Mouse (Mus musculus): ENCODE measurements around the gene Rab34. TPM values are rescaled to one million over a fixed set of nuclear protein-coding genes. Genes with fewer than 3 reads are reported as not detected.

Gene Rab34
- polyA plus RNA-seq, 1 experiment: 10.8 TPM

GRCm38 (mm10) chr11:78195101-78195863, 7.1 kb downstream of the Rab34 start:
- 76% methylated on average over 23 of the region's 23 CpGs for WGBS
- peak overlapping the region; percentile 55 for H3K4me3 ChIP-seq (ENCODE audit: extremely low read depth, insufficient read depth, insufficient read length)
- peaks cover 4% of the 10 kb centered on the region; the same call in 1 of the 2 replicates for H3K4me1 ChIP-seq (ENCODE audit: control insufficient read depth, insufficient read depth, insufficient read length)
- TF ChIP-seq CTCF (IDR thresholded peaks at IDR 0.05; ENCODE audit: extremely low read depth, insufficient read depth, insufficient read length, insufficient replicate concordance) (no peak), POLR2A (IDR thresholded peaks at IDR 0.05; ENCODE audit: low read depth, low read length) (no peak)
- DNase-seq (ENCODE audit: low read depth in 1 of 2, low spot score in 2 of 2): no peak
- H3K36me3 ChIP-seq (ENCODE audit: control insufficient read depth, insufficient read depth, low read length): no peaks in the 10 kb centered on the region
- no peaks in the 10 kb centered on the region for H3K27me3 ChIP-seq (ENCODE audit: control insufficient read depth, insufficient read depth, low read length)
- H3K27ac ChIP-seq (ENCODE audit: insufficient read depth, low read length): peak overlapping the region; percentile 28; the same call in 1 of the 2 replicates

DNA sequence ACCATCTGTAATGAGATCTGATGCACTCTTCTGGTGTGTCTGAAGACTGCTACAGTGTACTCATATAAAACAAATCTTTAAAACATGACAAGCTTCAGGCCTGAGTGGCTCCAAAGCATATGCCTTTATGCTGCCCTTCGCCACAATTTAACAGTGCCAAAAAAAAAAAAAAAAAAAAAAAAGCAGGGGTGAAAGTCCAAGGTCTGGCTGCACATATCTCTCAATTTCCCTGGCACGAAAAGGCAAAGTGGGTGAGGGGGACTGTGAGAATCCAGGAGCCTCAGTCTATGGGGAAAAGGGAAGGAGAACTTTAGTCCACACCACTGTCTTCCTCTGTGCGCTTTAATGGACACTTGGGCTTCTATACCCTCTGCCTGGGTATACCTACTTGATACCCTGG, 14.1 kb downstream of the Rab34 start:
- WGBS: 87% methylated on average over 3 of the region's 3 CpGs
- no peak for DNase-seq (ENCODE audit: low read depth in 1 of 2, low spot score in 2 of 2)
- H3K4me3 ChIP-seq (ENCODE audit: extremely low read depth, insufficient read depth, insufficient read length): no peak overlapping the region
- no peak overlapping the region for H3K27ac ChIP-seq (ENCODE audit: insufficient read depth, low read length)
- no peaks in the 10 kb centered on the region for H3K27me3 ChIP-seq (ENCODE audit: control insufficient read depth, insufficient read depth, low read length)
- no peaks in the 10 kb centered on the region for H3K4me1 ChIP-seq (ENCODE audit: control insufficient read depth, insufficient read depth, insufficient read length)
- TF ChIP-seq POLR2A (IDR thresholded peaks at IDR 0.05; ENCODE audit: low read depth, low read length) (no peak), CTCF (IDR thresholded peaks at IDR 0.05; ENCODE audit: extremely low read depth, insufficient read depth, insufficient read length, insufficient replicate concordance) (no peak)
- peaks cover 18% of the 10 kb centered on the region for H3K36me3 ChIP-seq (ENCODE audit: control insufficient read depth, insufficient read depth, low read length)

- no peak for DNase-seq (ENCODE audit: low read depth in 1 of 2, low spot score in 2 of 2)
- Histone ChIP-seq H3K27ac (ENCODE audit: insufficient read depth, low read length) (no peak overlapping the region), H3K4me3 (ENCODE audit: extremely low read depth, insufficient read depth, insufficient read length) (no peak overlapping the region), H3K27me3 (ENCODE audit: control insufficient read depth, insufficient read depth, low read length) (no peaks in the 10 kb centered on the region), H3K4me1 (ENCODE audit: control insufficient read depth, insufficient read depth, insufficient read length) (no peaks in the 10 kb centered on the region), H3K36me3 (ENCODE audit: control insufficient read depth, insufficient read depth, low read length) (peaks cover 36% of the 10 kb centered on the region)
- TF ChIP-seq POLR2A (IDR thresholded peaks at IDR 0.05; ENCODE audit: low read depth, low read length): no peak
- TF ChIP-seq CTCF (IDR thresholded peaks at IDR 0.05; ENCODE audit: extremely low read depth, insufficient read depth, insufficient read length, insufficient replicate concordance): no peak
- 73% methylated on average over 6 of the region's 6 CpGs for WGBS
Observed at GRCm38 (mm10) chr11:78204287-78204686, 16.1 kb downstream of the Rab34 start.

GRCm38 (mm10) chr11:78205361-78206206, 17.4 kb downstream of the Rab34 start:
- no peak overlapping the region for H3K27ac ChIP-seq (ENCODE audit: insufficient read depth, low read length)
- no peak overlapping the region for H3K4me3 ChIP-seq (ENCODE audit: extremely low read depth, insufficient read depth, insufficient read length)
- no peaks in the 10 kb centered on the region for H3K4me1 ChIP-seq (ENCODE audit: control insufficient read depth, insufficient read depth, insufficient read length)
- H3K36me3 ChIP-seq (ENCODE audit: control insufficient read depth, insufficient read depth, low read length): peaks cover 43% of the 10 kb centered on the region
- no peaks in the 10 kb centered on the region for H3K27me3 ChIP-seq (ENCODE audit: control insufficient read depth, insufficient read depth, low read length)
- no peak for DNase-seq (ENCODE audit: low read depth in 1 of 2, low spot score in 2 of 2)
- WGBS: 87% methylated on average over 13 of the region's 13 CpGs
- TF ChIP-seq CTCF (IDR thresholded peaks at IDR 0.05; ENCODE audit: extremely low read depth, insufficient read depth, insufficient read length, insufficient replicate concordance): no peak
- TF ChIP-seq POLR2A (IDR thresholded peaks at IDR 0.05; ENCODE audit: low read depth, low read length): no peak

DNA sequence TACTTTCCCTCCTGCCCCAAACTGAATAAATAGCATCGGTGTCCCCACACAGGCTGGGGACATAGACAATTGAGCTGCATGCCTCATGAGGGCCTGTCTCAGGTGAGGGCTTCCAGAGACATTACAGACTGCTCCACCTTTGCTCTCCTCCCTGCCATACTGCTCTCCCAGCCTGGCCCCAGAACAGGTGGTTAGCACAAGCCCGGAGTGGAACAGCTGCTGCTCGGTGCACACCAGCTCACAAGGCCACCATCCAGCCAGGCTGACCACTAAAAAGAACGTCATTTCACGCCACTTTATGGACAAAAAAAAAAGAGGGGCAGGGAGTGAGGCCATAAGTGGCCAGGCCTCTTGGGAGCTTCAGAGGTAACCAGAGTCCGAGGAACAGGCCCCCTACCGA, 19.0 kb downstream of the Rab34 start:
- DNase-seq (ENCODE audit: low read depth in 1 of 2, low spot score in 2 of 2): no peak
- no peak overlapping the region for H3K4me3 ChIP-seq (ENCODE audit: extremely low read depth, insufficient read depth, insufficient read length)
- no peaks in the 10 kb centered on the region for H3K27me3 ChIP-seq (ENCODE audit: control insufficient read depth, insufficient read depth, low read length)
- 98% methylated on average over 7 of the region's 7 CpGs for WGBS
- no peaks in the 10 kb centered on the region for H3K4me1 ChIP-seq (ENCODE audit: control insufficient read depth, insufficient read depth, insufficient read length)
- no peak overlapping the region for H3K27ac ChIP-seq (ENCODE audit: insufficient read depth, low read length)
- TF ChIP-seq CTCF (IDR thresholded peaks at IDR 0.05; ENCODE audit: extremely low read depth, insufficient read depth, insufficient read length, insufficient replicate concordance) (no peak), POLR2A (IDR thresholded peaks at IDR 0.05; ENCODE audit: low read depth, low read length) (no peak)
- peaks cover 56% of the 10 kb centered on the region for H3K36me3 ChIP-seq (ENCODE audit: control insufficient read depth, insufficient read depth, low read length)

DNA sequence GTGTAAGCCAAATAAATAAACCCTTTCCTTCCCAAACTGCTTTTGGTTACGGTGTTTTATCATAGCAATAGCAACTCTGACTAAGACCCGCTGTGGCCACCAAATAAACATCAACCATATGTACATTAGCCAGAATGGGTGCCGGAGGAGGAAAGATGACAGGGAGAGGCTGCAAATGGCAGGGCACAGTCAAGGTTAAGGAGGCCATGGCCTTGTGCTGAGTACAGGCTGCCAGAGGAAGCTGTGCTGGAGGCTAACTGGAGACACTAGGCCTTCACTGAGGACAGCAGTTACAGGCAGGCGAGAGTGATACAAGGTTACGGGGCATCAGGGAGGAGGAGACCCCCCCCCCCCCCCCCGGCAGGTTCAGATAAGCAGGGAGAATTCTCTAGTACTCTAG, 21.7 kb downstream of the Rab34 start:
- WGBS: 87% methylated on average over 6 of the region's 6 CpGs
- Histone ChIP-seq H3K36me3 (ENCODE audit: control insufficient read depth, insufficient read depth, low read length) (peaks cover 59% of the 10 kb centered on the region), H3K4me3 (ENCODE audit: extremely low read depth, insufficient read depth, insufficient read length) (no peak overlapping the region), H3K27ac (ENCODE audit: insufficient read depth, low read length) (no peak overlapping the region), H3K27me3 (ENCODE audit: control insufficient read depth, insufficient read depth, low read length) (no peaks in the 10 kb centered on the region), H3K4me1 (ENCODE audit: control insufficient read depth, insufficient read depth, insufficient read length) (peaks cover 6% of the 10 kb centered on the region; the same call in 1 of the 2 replicates)
- TF ChIP-seq POLR2A (IDR thresholded peaks at IDR 0.05; ENCODE audit: low read depth, low read length): no peak
- no peak for TF ChIP-seq CTCF (IDR thresholded peaks at IDR 0.05; ENCODE audit: extremely low read depth, insufficient read depth, insufficient read length, insufficient replicate concordance)
- no peak for DNase-seq (ENCODE audit: low read depth in 1 of 2, low spot score in 2 of 2)
